Mouse (Mus musculus) G1E (cell line): ENCODE measurements around the gene Zfp683.

Experiments
- CTCF ChIP-seq: IDR thresholded peaks from 2 replicates; pipeline ENCODE4 v1.5.1; 2012; ENCODE audit warnings: low read depth, low read length, inconsistent platforms, mixed read lengths
- GATA1 ChIP-seq: IDR thresholded peaks from 2 replicates; pipeline ENCODE4 v1.6.1; 2012; ENCODE audit warnings: borderline replicate concordance, low read length, inconsistent platforms, mixed read lengths
- GATA2 ChIP-seq: IDR thresholded peaks from 2 replicates; pipeline ENCODE4 v1.6.1; 2012; ENCODE audit warnings: low read depth, low read length, inconsistent platforms, borderline replicate concordance
- POLR2AphosphoS5 ChIP-seq: IDR thresholded peaks from 2 replicates; pipeline ENCODE4 v1.6.1; 2012; ENCODE audit warnings: low read depth, low read length, inconsistent platforms; ENCODE audit not compliant: insufficient replicate concordance

DNA sequence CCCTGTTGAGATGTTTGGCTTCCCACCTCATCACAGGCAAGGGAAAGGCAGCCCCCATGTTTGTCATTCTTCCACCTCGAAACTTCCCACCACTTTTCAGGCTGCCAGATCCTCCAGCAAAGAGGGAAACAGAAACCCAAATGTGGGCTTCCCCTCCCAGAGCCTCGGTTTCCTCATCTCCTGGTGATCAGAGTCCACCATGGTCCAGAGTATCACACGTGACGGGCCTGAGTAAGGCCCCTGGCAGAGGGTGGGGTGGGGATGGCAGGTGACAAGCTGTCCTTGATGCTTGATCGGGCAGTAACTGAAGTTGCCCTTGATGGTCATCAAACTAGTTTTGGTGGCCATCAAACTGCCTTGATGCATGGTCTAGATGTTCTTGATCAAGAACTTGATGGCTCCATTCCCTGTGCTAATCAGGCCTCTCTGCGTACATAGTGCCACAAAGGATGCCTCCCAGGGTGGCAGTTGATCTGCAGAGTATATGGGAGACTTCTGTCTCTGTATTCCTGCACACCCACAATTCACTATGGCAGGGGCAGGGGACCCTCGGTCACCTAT is 40.4 kb downstream of the Zfp683 start:
- no peak for TF ChIP-seq CTCF
- no peak for TF ChIP-seq GATA1
- TF ChIP-seq POLR2AphosphoS5, result no peak
- no peak for TF ChIP-seq GATA2
